Mouse (Mus musculus): ENCODE measurements around the gene Prss23. TPM values are rescaled to one million over a fixed set of nuclear protein-coding genes. Genes with fewer than 3 reads are reported as not detected.

Gene Prss23
- polyA plus RNA-seq, 1 experiment from 2014 or later: 14.9 TPM

GRCm38 (mm10) chr7:89460911-89461310 is 66.1 kb downstream of the Prss23 start:
- no peak overlapping the region for H3K9ac ChIP-seq (ENCODE audit: low read length)
- H3K27ac ChIP-seq (replicated peaks; ENCODE audit: low read depth, low read length): no peak overlapping the region; the same call in 1 of the 2 replicates
- DNase-seq (ENCODE audit: low spot score): no peak

GRCm38 (mm10) chr7:89459691-89460090 is 67.3 kb downstream of the Prss23 start:
- no peak for DNase-seq (ENCODE audit: low spot score)
- no peaks in the 10 kb centered on the region for H3K9me3 ChIP-seq (ENCODE audit: control insufficient read depth, low read length)
- H3K27ac ChIP-seq (replicated peaks; ENCODE audit: low read depth, low read length): no peak overlapping the region
- no peak for ATAC-seq (ENCODE audit: insufficient number of reproducible peaks, low FRiP score, low TSS enrichment, low read depth)
- no peak overlapping the region for H3K4me3 ChIP-seq (ENCODE audit: low read depth, low read length)
- H3K4me2 ChIP-seq (ENCODE audit: low read depth, severe bottlenecking): no peak overlapping the region
- no peak overlapping the region for H3K9ac ChIP-seq (ENCODE audit: low read length)
- WGBS: 62% methylated on average over 2 of the region's 2 CpGs
- H3K36me3 ChIP-seq (ENCODE audit: control insufficient read depth, insufficient read depth, low read length): no peaks in the 10 kb centered on the region
- H3K27me3 ChIP-seq (ENCODE audit: control insufficient read depth, insufficient read depth, low read length): no peaks in the 10 kb centered on the region
- peaks cover 5% of the 10 kb centered on the region for H3K4me1 ChIP-seq (ENCODE audit: control insufficient read depth, insufficient read depth, low read length)

More at GRCm38 (mm10) chr7:89460911-89461310, 66.1 kb downstream of the Prss23 start:
- no peak for ATAC-seq (ENCODE audit: insufficient number of reproducible peaks, low FRiP score, low TSS enrichment, low read depth)
- Histone ChIP-seq H3K4me3 (ENCODE audit: low read depth, low read length) (no peak overlapping the region), H3K9me3 (ENCODE audit: control insufficient read depth, low read length) (no peaks in the 10 kb centered on the region), H3K27me3 (ENCODE audit: control insufficient read depth, insufficient read depth, low read length) (no peaks in the 10 kb centered on the region), H3K36me3 (ENCODE audit: control insufficient read depth, insufficient read depth, low read length) (no peaks in the 10 kb centered on the region), H3K4me1 (ENCODE audit: control insufficient read depth, insufficient read depth, low read length) (peaks cover 5% of the 10 kb centered on the region), H3K4me2 (ENCODE audit: low read depth, severe bottlenecking) (no peak overlapping the region)

Other genes with a start within 250 kb of the Prss23 start
- gene Tmem135, start 123.0 kb downstream of the Prss23 start, polyA plus RNA-seq (2014; fragmentation: Nextera tagmentation; extraction: Ambion mirVana): 17.7 and 18.3 TPM in 2 replicates
- 9.4 and 11.0 TPM in 2 replicates for gene Fzd4, start 122.8 kb downstream of the Prss23 start, polyA plus RNA-seq (2014; fragmentation: Nextera tagmentation; extraction: Ambion mirVana)
- 0.29 and 0.35 TPM in 2 replicates for gene Me3, start 105.2 kb upstream of the Prss23 start, polyA plus RNA-seq (2014; fragmentation: Nextera tagmentation; extraction: Ambion mirVana)